Mouse (Mus musculus) C2C12 (cell line): ENCODE results near the gene Pard3b.

Source experiments
- CTCF ChIP-seq: IDR thresholded peaks from one replicate; pipeline ENCODE4 v1.5.1; 2011; ENCODE audit not compliant: control insufficient read depth, insufficient read depth, insufficient read length
- MAX ChIP-seq: IDR thresholded peaks from one replicate; pipeline ENCODE4 v1.6.1; 2011; ENCODE audit warnings: mild to moderate bottlenecking, control low read depth
- USF1 ChIP-seq: IDR thresholded peaks from one replicate; pipeline ENCODE4 v1.6.1; 2011; ENCODE audit warnings: low read depth, mild to moderate bottlenecking, control low read depth, moderate library complexity

DNA sequence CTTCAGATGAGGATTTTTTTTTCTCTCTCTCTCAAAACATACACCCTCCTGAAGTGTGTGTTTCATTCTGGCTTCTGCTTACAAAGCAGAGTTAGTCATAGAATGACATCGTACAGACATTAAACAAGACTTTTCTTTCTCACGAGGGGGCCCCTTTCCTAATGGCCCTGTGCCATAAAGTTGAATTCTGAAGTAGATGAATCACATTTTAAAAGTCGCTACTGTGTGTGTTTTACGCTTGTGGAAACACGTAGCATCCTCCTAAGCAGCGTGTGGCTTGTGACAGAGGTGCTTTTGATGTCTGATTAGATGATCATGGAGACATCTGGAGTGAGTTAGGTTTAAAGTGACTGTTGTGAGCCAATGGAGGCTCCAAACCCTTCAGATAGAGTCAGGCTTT lies 447.4 kb downstream of the Pard3b start:
- no peak for TF ChIP-seq CTCF
- no peak for TF ChIP-seq USF1
- no peak for TF ChIP-seq MAX
